27 mouse cellular contexts compared by ENCODE assay signal in genomic region chr4:137294951-137295350, GRCm38 (mm10). TPM values are rescaled to one million over a fixed set of nuclear protein-coding genes. Genes with fewer than 3 reads are reported as not detected.
DNase-seq lines count a peak whose midpoint lies in the region; ATAC-seq lines count a peak whose summit lies in the region.
"Had no signal": no experiment of that assay in that cellular context is flagged by ENCODE, and none has a peak within 500 bp of the region (broad histone marks: within the 10 kb centered on the region; RNA-seq: fewer than 3 reads in every experiment).

No protein-coding gene starts in this region.

- H3K4me2 ChIP-seq in hindbrain, embryonic 12.5 days (replicated peaks): no peak overlapping the region
- H3K4me2 ChIP-seq: intestine, embryonic 15.5 days; limb, embryonic 13.5 days; liver, embryonic 13.5 days; midbrain, embryonic 15.5 days; neural tube, embryonic 13.5 days had no signal

- H3K4me3 ChIP-seq in hindbrain, embryonic 12.5 days: no peak overlapping the region
- H3K4me3 ChIP-seq: heart, embryonic 10.5 days; intestine, embryonic 15.5 days; limb, embryonic 13.5 days; liver, embryonic 13.5 days; midbrain, embryonic 15.5 days; neural tube, embryonic 13.5 days had no signal

- no peaks in the 10 kb centered on the region for H3K9me3 ChIP-seq in hindbrain, embryonic 12.5 days (replicated peaks)
- H3K9me3 ChIP-seq: heart, embryonic 10.5 days; intestine, embryonic 15.5 days; limb, embryonic 13.5 days; liver, embryonic 13.5 days; midbrain, embryonic 15.5 days; neural tube, embryonic 13.5 days had no signal

- peaks cover 4% of the 10 kb centered on the region; the same call in 1 of the 2 replicates for H3K4me1 ChIP-seq in hindbrain, embryonic 12.5 days
- H3K4me1 ChIP-seq: intestine, embryonic 15.5 days; liver, embryonic 13.5 days; midbrain, embryonic 15.5 days; neural tube, embryonic 13.5 days had no signal

- H3K27ac ChIP-seq in hindbrain, embryonic 12.5 days: no peak overlapping the region
- H3K27ac ChIP-seq: intestine, embryonic 15.5 days; limb, embryonic 13.5 days; liver, embryonic 13.5 days; midbrain, embryonic 15.5 days; neural tube, embryonic 13.5 days had no signal

- H3K36me3 ChIP-seq in hindbrain, embryonic 12.5 days: no peaks in the 10 kb centered on the region
- H3K36me3 ChIP-seq: intestine, embryonic 15.5 days; liver, embryonic 13.5 days; midbrain, embryonic 15.5 days had no signal

- intact Hi-C loops in left cerebral cortex, postnatal 36 days (cut with DNase I): no loop called here

- WGBS in hindbrain, embryonic 12.5 days: 85% methylated on average over 8 of the region's 8 CpGs

- no peak for DNase-seq in frontal cortex, postnatal 14 days (ENCODE audit: low spot score in 2 of 2)
- peak; percentile 36 for DNase-seq in lung, postnatal 10 days
- no peak for DNase-seq in lung, postnatal 36 days
- peak; percentile 62 to 74 for DNase-seq in left cerebral cortex, postnatal 36 days (ENCODE audit: low spot score in 2 of 2)
- peak; percentile 66 to 76 for DNase-seq in right cerebral cortex, postnatal 36 days (ENCODE audit: low spot score in 2 of 2)
- no peak for DNase-seq in kidney, postnatal 4 days
- DNase-seq: adrenal gland, postnatal 25 days; cerebellum, adult 18-20 months; cerebellum, postnatal 36 days; forebrain, postnatal 0 days; gastrocnemius, postnatal 10 days; kidney, adult 8-10 months; kidney, postnatal 10 days; liver, embryonic 13.5 days; lung, adult 2 months; thymus, postnatal 14 days had no signal

- H3K9ac ChIP-seq in hindbrain, embryonic 12.5 days: no peak overlapping the region
- H3K9ac ChIP-seq: forebrain, postnatal 0 days; intestine, embryonic 15.5 days; limb, embryonic 13.5 days; liver, embryonic 13.5 days; midbrain, embryonic 15.5 days; neural tube, embryonic 13.5 days had no signal

- no peaks in the 10 kb centered on the region for H3K27me3 ChIP-seq in hindbrain, embryonic 12.5 days
- H3K27me3 ChIP-seq: intestine, embryonic 15.5 days; limb, embryonic 13.5 days; liver, embryonic 13.5 days; midbrain, embryonic 15.5 days; neural tube, embryonic 13.5 days had no signal

- ATAC-seq in frontal cortex, adult (ENCODE audit: low TSS enrichment): peak; percentile 58
- ATAC-seq in hindbrain, embryonic 12.5 days (ENCODE audit: low FRiP score): no peak
- ATAC-seq: CD4-positive, CD25-positive, alpha-beta regulatory T cell, adult 4 months; forebrain, postnatal 0 days; hindbrain, embryonic 16.5 days; intestine, embryonic 15.5 days; midbrain, embryonic 15.5 days had no signal

RNA-seq across cellular contexts. Expression of gene Wnt4, which starts 17.7 kb away (rescaled TPM):
- 10 to 100 TPM; 13.1 to 14.0 TPM for total RNA-seq in left cerebral cortex, postnatal 36 days (2021)
- polyA plus RNA-seq in hindbrain, embryonic 12.5 days (2016; fragmentation: Nextera tagmentation; extraction: Ambion mirVana): 3.7 and 5.0 TPM in 2 replicates
- total RNA-seq: granulocyte monocyte progenitor cell, adult 5-6 weeks; hematopoietic stem cell, adult 5-6 weeks had no signal

Comparison
In these comparisons a context has a peak if more than half of its experiments do, and no peak if none do; other contexts are left out.
1. DNase-seq: peak in lung, postnatal 10 days (single experiment), left cerebral cortex, postnatal 36 days (2 of 2) and right cerebral cortex, postnatal 36 days (2 of 2); none in frontal cortex, postnatal 14 days (0 of 2), lung, postnatal 36 days (single experiment) and kidney, postnatal 4 days (0 of 2).